Mouse (Mus musculus): ENCODE measurements around the gene Ms4a15. TPM values are rescaled to one million over a fixed set of nuclear protein-coding genes. Genes with fewer than 3 reads are reported as not detected.

Gene Ms4a15
- total RNA-seq (2021): not detected
- long read RNA-seq, experiment 1: 0 reads
- long read RNA-seq, experiment 2: 0 reads

DNA sequence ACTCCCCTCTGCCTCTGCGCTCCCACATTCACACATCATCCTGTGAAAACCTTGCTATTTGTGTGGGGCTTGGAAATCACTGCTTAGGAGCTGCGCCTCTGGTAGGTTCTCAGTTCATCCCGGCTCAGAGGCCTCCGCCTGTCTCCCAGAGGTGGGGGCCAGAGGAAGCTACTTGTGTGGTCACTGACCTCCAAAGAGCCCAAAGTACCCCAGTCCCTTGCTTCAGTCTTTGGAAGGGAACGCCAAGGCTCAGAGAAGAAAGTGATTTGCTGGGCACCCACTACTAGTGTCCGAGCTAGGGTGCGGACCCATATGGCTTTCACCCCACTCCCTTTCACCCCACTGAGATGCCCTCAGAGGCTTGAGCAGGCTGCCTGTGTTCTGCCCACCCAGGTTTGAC is at the start of gene Ms4a15:
Ms4a15 (minus strand) TSS at position 101 of the 400 bp plus-strand sequence.
- no peak for DNase-seq

DNA sequence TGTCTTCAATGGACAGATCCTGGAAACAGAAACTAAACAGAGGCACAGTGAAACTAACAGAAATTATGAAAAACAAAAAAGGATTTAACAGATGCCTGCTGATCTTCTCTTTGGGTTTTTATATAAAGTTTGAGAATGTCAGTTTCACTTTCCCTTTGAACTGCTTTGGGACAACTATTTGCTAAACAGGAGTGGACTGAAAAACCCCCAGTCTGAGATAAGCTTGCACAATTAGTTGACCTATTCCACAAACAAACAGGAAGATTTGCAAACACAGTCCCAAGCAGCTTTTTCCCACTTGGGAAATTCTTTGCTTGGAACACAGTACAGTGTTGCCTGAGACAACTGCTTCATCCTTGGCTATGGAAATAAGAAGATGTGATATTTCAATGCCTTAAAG is 44.5 kb upstream of the Ms4a15 start:
- DNase-seq: no peak

DNA sequence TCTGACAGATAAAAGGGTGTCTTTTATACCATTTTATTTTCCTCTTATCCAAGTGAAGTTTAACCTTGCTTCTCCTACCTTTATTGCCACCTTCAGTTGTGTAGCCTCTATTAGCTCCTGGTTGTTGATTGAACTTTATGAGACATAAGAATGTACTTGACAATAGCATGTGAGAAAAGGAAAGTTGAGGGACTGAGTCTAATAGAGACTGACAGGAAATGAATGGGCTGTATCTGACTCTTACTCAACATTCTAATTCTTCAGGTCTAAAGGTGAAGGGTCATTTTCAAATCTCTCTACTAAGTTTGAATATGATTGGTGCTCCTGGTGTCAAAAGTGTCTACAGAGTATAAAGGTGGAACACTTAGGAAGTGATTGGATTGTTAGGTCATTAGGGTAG is 29.3 kb upstream of the Ms4a15 start:
- no peak for DNase-seq

DNA sequence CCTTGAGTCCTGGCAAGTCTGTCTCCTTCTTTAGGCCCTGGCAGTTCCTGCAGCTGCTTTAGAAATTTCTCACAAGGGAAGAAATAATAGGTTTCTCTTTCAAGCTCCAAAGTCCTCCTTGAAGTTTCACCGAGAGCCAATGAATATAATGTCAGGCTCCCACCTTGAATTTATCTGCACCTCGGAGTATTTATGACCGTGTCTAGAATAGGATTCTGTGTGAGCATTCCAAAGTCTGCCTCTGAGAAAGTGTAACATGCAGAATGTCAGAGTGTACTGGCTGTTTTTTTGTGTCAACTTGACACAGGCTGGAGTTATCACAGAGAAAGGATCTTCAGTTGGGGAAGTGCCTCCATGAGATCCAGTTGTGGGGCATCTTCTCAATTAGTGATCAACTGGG is 24.8 kb upstream of the Ms4a15 start, which contains the start of gene Ms4a18:
Ms4a18 (minus strand) TSS at position 141 of the 400 bp plus-strand sequence.
- no peak for DNase-seq

DNA sequence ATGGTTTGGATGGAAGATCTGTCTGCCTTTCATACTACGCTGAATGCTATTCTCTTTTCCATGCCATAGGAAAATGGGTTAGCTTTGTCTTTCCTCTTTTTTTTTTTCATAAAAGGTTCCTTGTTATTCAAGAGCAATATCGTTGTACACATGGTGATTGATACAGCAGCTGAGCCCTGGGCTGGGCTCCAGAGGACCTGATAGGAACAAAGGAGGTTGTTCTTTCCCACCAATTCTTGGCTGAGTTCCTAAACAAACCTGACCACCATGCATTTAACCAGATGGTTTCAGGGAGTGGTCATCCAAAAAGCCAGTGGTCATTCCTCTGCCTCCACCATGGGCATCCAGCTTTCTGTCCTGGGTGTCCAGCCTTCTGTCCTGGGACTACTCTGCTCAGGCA is 24.2 kb upstream of the Ms4a15 start:
- peak in 1 of 2 experiments; percentile 54 for DNase-seq

GRCm38 (mm10) chr19:11015998-11016397 is 22.9 kb upstream of the Ms4a15 start:
- DNase-seq: no peak

- no peak for DNase-seq
Measured at GRCm38 (mm10) chr19:11015468-11015867, 22.4 kb upstream of the Ms4a15 start.

DNA sequence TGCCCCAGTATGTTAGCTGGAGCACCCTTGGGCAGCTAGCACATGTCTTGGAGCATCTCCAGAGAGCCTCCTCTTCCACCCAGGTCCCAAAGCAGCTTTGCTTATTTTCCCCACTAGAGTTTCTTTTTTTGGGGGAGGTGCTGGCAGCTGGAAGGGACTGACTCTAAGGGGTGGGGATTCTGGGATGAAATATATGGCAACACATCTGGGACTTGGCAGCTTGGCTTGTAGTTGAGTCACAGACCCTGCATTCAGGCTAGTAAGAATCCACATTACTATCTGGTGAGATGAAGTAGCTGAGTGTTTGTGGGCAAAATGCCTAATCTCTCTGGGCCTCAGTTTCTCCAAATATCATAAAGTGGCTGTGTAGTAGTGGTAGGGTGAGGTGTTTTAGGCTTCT is 1.1 kb downstream of the Ms4a15 start:
- no peak for DNase-seq

GRCm38 (mm10) chr19:10990751-10991150 is 2.3 kb downstream of the Ms4a15 start:
- no peak for DNase-seq

DNA sequence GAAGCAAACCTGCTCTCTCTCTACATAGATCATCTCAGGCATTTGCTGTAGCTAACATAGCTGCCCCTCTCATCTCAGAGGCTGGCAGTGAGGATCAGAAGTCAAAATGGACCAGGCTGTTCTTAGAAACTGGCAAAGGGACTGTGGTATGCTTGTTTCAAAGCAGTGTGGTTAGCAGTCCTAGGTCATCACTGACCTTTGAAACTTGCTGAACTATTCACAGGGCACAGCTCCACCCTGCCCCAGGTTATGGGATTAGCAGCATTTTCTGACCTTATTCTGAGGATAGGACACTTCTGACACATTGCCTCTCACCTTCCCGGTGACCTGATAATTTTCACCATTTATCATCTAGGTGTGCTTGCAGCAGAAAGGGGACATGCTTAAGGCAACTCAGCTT is 4.5 kb downstream of the Ms4a15 start:
- no peak for DNase-seq

GRCm38 (mm10) chr19:10985889-10986288 is 7.2 kb downstream of the Ms4a15 start:
- DNase-seq: no peak

- DNase-seq: no peak
Measured at GRCm38 (mm10) chr19:10984551-10984950, 8.5 kb downstream of the Ms4a15 start.

- peak; percentile 29 to 63 for DNase-seq
Measured at GRCm38 (mm10) chr19:10983146-10983545, 9.9 kb downstream of the Ms4a15 start.

DNA sequence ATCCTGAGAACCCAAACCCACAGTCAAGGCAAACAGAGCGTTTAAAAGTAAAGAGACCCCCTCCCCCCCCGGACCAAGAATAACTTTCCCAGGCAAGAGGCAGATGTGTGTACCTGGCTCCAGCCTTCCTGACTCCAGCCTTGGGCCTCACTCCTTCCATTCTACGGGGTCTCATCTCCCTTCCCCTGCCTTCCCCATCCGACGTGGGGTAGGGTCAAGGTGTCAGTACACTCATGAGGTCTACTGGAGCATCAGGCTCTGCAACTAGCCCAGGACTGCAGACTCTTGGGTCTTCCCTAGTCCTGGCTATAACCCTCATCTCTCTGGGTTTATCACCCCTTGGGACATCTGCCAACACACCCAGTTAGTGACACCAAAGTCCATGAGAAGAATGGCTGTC is 12.8 kb downstream of the Ms4a15 start:
- DNase-seq: no peak

GRCm38 (mm10) chr19:10979184-10980168 is 13.6 kb downstream of the Ms4a15 start:
- DNase-seq: peak; percentile 89 to 90

DNA sequence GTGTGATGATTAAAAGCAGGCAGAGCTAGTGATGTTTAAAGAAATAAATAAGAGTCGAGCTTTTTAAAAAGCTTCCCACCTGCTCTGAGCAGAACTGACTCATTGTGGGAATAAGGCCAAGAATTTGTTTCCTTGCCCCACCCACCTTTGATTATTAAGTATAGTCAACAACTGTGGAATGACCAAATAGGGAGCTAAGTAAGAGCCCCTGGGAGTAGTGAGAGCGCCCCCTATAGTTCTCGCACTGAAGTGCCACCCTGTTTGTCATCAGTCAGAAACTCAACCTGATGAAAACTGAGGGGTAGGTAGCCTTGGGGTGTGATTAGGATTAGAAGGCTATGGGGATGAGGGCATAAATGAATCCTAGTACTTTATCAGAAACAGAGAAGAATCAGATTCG is 16.7 kb downstream of the Ms4a15 start:
- peak; percentile 42 to 56 for DNase-seq

- DNase-seq: no peak
Measured at GRCm38 (mm10) chr19:10975187-10975586, 17.9 kb downstream of the Ms4a15 start.

DNA sequence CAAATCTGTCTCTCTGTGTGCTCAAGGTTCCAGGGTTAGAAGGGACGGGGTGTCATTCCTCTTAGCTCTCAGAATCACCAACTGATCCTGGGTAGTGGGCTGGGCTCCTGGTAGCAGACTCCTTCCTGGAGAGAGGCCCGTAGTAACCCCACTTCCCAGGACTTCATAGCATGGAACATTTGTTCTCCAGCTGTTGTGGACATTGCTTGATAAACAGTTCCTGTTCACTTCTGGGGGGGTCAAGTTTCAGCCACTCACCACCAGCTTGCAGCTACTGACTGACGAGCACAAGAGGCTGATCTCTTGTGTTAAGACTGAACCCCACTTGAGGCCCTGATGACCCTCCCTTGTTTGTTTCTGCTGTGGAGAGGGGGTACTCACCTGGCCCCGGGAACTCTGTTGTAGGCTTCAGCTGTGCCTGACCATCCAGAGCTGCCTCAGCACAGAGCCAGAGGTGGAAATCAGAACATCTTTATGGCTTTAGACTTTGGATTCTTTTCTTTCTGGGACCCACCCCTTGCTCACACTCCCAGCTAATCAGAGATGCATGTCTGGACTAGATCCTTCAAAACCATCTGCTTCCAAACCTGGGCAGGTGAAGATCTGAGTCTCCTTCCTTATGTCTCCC is 18.7 kb downstream of the Ms4a15 start, which contains the start of gene Ms4a10:
Ms4a10 (minus strand) TSS at position 433 of the 628 bp plus-strand sequence.
- DNase-seq: peak; percentile 18 to 47

- DNase-seq: no peak
Measured at GRCm38 (mm10) chr19:10973187-10973586, 19.9 kb downstream of the Ms4a15 start.

GRCm38 (mm10) chr19:10972660-10973059 is 20.4 kb downstream of the Ms4a15 start:
- no peak for DNase-seq

GRCm38 (mm10) chr19:10970457-10970856 is 22.6 kb downstream of the Ms4a15 start:
- DNase-seq: peak; percentile 19 to 41

DNA sequence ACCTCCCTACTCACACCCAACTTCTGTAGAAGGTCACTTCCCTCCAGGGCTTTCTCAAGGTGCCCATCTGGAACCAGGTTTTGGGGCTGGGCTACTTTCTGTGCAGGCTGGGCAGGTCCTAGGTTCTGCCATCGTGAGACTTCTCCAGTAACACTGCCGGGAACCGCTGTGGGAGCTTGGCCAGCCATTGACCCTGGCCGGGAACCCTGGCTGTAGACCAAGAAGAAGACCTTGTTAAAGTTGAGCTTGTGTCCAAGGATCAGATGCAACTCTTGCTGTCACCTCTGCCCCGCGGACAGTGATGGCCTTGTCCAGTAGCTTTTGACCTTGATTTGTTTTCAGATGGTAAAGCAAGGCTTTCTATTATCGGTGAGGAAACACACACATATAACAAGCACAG is 24.5 kb downstream of the Ms4a15 start:
- no peak for DNase-seq

GRCm38 (mm10) chr19:10965721-10966120 is 27.3 kb downstream of the Ms4a15 start:
- no peak for DNase-seq
